Mouse (Mus musculus): ENCODE measurements around the gene Srrd. TPM values are rescaled to one million over a fixed set of nuclear protein-coding genes. Genes with fewer than 3 reads are reported as not detected.

The Srrd gene
- total RNA-seq, 2 experiments from 2014 or later, result 19.2 to 23.7 TPM

DNA sequence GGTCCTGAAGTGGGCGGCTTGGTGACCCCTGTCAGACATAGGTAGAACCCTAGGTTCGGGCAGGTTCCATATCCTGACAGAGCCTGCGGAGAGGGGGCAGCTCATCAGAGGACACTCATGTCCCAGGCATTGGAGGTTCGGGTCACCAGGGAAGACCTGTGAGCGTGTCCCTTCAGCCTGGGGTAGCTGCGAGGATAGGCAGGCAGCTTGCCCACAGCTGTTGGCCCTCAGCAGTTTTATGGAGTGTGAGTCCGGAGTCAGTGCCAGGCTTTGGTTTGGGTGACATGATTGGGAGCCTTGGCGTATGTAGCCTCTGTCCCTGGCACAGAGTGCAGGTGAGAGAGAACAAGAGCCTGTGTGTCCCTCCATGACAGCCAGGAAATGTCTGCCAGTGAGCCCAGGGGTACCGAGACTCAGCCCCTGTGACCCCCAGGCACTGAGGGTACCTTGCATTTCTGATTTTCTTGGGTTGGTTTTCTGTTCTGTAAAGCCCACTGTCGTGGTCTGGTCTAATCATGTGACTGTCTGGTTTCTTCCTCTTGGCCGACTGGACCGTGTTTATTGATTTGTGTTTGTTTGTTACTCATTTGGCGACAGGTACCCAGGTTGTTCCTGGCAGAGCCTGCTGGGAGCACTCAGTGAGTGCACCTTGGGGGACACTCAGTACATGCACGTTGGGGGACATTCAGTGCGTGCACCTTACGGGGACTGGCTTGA is 52.9 kb downstream of the Srrd start:
- DNase-seq (ENCODE audit: low spot score in 2 of 2), result no peak

DNA sequence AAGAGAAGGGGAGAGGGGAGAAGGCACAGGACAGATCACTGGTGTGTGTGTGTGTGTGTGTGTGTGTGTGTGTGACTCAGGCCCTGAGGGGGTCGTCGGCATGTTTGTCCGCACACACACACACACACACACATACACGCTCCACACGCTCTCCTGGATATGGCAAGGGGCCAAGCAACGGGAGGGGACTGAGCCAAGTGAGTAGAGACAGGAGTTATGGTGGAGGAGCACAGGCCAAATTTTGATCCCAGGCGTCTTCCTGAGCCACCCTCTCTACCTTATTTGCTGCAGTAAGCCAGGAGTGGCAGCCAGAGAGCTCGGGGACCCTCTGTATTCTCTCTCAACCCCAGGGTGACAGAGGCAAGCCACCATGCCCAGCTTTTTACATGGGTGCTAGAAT is 53.6 kb downstream of the Srrd start:
- no peak for DNase-seq (ENCODE audit: low spot score in 2 of 2)

DNA sequence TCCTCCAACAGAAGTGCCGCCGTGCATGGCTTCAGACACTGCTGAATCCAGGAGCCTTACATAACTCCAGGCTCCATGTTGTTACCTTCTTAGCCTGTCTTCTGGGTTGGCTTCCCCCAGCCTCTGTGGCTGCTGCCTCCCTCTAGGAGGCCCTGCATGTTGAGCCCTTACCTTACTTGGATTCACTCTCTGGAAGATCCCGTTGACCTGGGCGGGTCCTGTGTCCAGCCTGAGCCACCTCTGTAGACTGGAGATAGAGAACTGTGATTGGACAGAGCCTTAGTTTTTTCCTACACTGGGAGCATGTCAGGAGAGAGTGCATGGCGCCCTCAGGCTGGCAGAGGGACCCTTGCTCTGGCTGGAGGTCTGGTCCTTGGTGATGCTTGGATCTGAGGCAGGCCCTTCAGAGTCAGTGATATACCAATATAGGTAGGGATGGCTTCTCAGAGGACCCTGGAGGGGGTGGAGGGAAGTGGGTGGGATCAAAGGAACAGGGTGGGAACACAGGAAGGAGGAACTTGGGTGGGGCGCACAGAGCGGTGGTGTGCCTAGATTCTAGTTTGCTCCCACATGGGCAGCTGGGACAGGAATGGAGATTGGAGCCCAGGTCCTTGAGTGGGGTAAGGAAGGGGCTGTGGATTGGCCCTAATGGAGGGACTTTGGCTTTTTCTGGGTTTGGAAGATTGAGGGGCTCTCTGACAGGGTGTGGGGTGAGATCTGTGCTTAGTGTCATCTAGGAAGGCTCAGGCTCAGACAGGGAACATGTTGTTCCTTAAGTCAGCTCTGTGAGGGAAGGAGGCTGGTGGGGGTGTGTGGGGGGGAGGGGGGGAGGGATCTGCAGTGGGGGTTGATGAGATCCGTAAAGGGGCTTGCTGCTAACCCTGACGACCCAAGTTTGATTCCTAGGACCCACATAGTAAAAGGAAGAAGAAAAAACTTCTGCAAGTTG is 54.4 kb downstream of the Srrd start:
- no peak for DNase-seq (ENCODE audit: low spot score in 2 of 2)

DNA sequence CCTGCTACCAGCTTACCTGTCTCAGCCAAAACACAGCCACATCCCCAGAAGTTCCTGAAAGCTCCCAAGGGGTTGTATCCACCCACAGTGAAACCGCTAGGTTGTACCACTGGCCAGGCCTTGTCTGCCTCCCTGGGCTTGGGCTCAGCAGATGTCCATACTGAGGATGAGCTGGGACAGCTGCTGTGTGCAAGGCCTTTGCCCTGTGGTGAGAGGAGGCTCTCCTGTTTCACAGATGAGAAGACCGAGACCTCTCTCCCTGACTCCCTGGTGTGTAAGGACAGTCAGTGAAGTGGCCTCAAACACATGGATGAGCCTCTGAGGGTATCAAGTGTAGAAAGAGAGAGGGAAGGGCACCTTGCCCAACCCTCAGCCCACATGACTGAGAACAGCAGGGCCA is 55.2 kb downstream of the Srrd start:
- no peak for DNase-seq (ENCODE audit: low spot score in 2 of 2)

Other genes with a start within 250 kb of the Srrd start
- gene Cryba4, start 90.5 kb downstream of the Srrd start, total RNA-seq (2021), result 1 to 10 TPM in 1 of 2 experiments, not detected in 1; 1.0 TPM
- 1 to 10 TPM; 5.9 to 8.5 TPM for gene Crybb1, start 87.2 kb downstream of the Srrd start, total RNA-seq (2021)
- gene Tpst2, start 66.3 kb downstream of the Srrd start, total RNA-seq (2021), result 10 to 100 TPM; 29.6 to 39.3 TPM
- 10 to 100 TPM; 40.6 to 45.7 TPM for gene Tfip11, start 16.7 kb downstream of the Srrd start, total RNA-seq (2021)
- gene Hps4, start within 50 bp of the Srrd start, total RNA-seq (2021), result 10 to 100 TPM; 26.0 to 33.1 TPM
- not detected for gene Gm6583, start 13.0 kb upstream of the Srrd start, total RNA-seq (2021)
- 100 to 1,000 TPM; 179 to 194 TPM for gene Asphd2, start 51.8 kb upstream of the Srrd start, total RNA-seq (2021)
- gene Gm6588, start 106.4 kb upstream of the Srrd start, total RNA-seq (2021), result not detected
- 100 to 1,000 TPM; 141 to 148 TPM for gene Sez6l, start 234.1 kb upstream of the Srrd start, total RNA-seq (2021)

All from left cerebral cortex, adult 18-20 months (tissue).